Mouse (Mus musculus) kidney, embryonic 14.5 days (tissue): ENCODE measurements around the gene Ica1. TPM values are rescaled to one million over a fixed set of nuclear protein-coding genes. Genes with fewer than 3 reads are reported as not detected.

ENCODE experiments used
- ATAC-seq: fragments of 200-750 bp; cut with Nextera tagmentation; 2 replicates; pipeline ENCODE4 v1.8.0; 2017; ENCODE audit warnings: moderate number of reproducible peaks, mild to moderate bottlenecking, moderate TSS enrichment, moderate library complexity; ENCODE audit not compliant: low FRiP score, low TSS enrichment
- H3K27ac ChIP-seq: fragments of 300-500 bp; sonication (generic); 2 replicates; pipeline ENCODE4 v1.5.1; 2014; ENCODE audit warnings: low read depth, mild to moderate bottlenecking, low read length, moderate library complexity, mixed read lengths
- H3K27me3 ChIP-seq: fragments of 300-500 bp; sonication (generic); 2 replicates; pipeline ENCODE4 v1.6.1; 2014; ENCODE audit warnings: mild to moderate bottlenecking, low read length; ENCODE audit not compliant: control insufficient read depth, insufficient read depth
- H3K36me3 ChIP-seq: fragments of 300-500 bp; sonication (generic); 2 replicates; pipeline ENCODE4 v1.6.1; 2014; ENCODE audit warnings: low read length, mixed read lengths; ENCODE audit not compliant: control insufficient read depth, insufficient read depth
- H3K4me1 ChIP-seq: fragments of 300-500 bp; sonication (generic); 2 replicates; pipeline ENCODE4 v1.6.1; 2014; ENCODE audit warnings: low read length, mixed read lengths; ENCODE audit not compliant: control insufficient read depth, insufficient read depth
- H3K4me2 ChIP-seq: fragments of 300-500 bp; sonication (generic); replicated peaks from 2 replicates; pipeline ENCODE4 v1.6.1; 2014; ENCODE audit warnings: low read depth, mild to moderate bottlenecking, low read length
- H3K4me3 ChIP-seq: fragments of 300-500 bp; sonication (generic); 2 replicates; pipeline ENCODE4 v1.5.1; 2014; ENCODE audit warnings: mild to moderate bottlenecking, low read length
- H3K9ac ChIP-seq: fragments of 300-500 bp; sonication (generic); 2 replicates; pipeline ENCODE4 v1.6.1; 2014; ENCODE audit warnings: low read depth, mild to moderate bottlenecking, low read length, moderate library complexity
- H3K9me3 ChIP-seq: fragments of 300-500 bp; sonication (generic); 2 replicates; pipeline ENCODE4 v1.6.1; 2016; ENCODE audit warnings: low read length; ENCODE audit not compliant: control insufficient read depth
- WGBS: fragments of 180-500 bp; shearing (Covaris S2); extraction: QIAGEN DNeasy Blood & Tissue Kit; methylation state at CpG from one replicate; pipeline ENCODE4 v1.1.7; 2014; 5-methylcytosine and 5-hydroxymethylcytosine counted together
- polyA plus RNA-seq: library from polyadenylated mRNA; unstranded; fragments of >200 nt; fragmentation: Nextera tagmentation; extraction: Ambion mirVana; gene quantifications from 2 replicates; pipeline ENCODE4 v1.2.1, GENCODE M21; 2014

The Ica1 gene
- polyA plus RNA-seq: 26.8 and 30.0 TPM in 2 replicates

DNA sequence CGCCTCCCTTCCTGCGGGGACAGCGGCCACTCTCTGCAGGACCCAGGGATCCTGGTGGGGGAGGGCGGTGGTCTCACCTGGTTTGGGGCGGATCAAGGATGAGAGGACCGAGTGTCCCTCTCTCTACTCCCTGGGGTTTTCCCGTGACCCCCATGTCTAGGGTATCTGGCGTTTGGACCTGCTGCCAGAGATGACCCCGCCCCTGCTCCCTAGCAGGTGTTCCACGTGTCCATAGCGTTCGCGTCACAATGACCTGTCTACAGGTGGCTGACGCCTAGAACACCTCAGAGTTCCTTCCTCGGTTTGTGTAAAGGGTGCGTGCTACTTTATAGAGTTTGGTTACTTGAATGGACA, at the start of gene Ica1:
TSS of gene Ica1 (minus strand) at position 193 of the 354 bp plus-strand sequence.
- WGBS: 5% methylated on average over 14 of the region's 16 CpGs
- Histone ChIP-seq H3K27me3 (no peaks in the 10 kb centered on the region; the same call in 1 of the 2 replicates), H3K9ac (peak within 1 kb of the TSS; percentile 72), H3K4me2 (peak within 1 kb of the TSS; percentile 93), H3K4me1 (no peaks in the 10 kb centered on the region), H3K27ac (0 out of 2 replicates have a peak within 1 kb of the TSS, but pooled peaks have one; percentile 8), H3K4me3 (peak within 1 kb of the TSS; percentile 65), H3K36me3 (no peaks in the 10 kb centered on the region), H3K9me3 (no peaks in the 10 kb centered on the region)
- ATAC-seq: peak; percentile 83

DNA sequence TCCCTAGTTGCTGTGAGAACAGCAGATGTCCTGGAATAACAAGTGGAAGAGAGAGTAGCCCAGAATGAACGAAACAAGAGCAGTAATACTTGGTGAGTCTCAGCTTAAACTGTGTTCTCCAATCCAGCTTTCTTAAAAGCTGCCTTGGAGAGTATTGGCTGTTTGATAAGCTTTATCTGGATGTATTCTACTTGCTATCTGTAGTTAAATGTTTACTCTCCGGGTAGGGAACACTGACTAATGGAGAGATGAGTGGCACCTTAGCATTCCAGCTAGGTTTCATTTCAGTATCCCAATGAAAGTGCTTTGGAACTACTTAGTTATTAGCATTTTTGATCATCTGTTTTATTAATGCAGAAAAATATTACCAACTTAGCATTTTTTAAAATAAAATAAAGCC, 41.6 kb upstream of the Ica1 start:
- Histone ChIP-seq H3K9me3 (no peaks in the 10 kb centered on the region), H3K4me1 (no peaks in the 10 kb centered on the region), H3K36me3 (no peaks in the 10 kb centered on the region), H3K27me3 (no peaks in the 10 kb centered on the region), H3K4me2 (no peak overlapping the region), H3K27ac (no peak overlapping the region), H3K4me3 (no peak overlapping the region), H3K9ac (no peak overlapping the region)
- ATAC-seq: no peak
- 90% methylated on average over 2 of the region's 2 CpGs for whole genome bisulfite sequencing

DNA sequence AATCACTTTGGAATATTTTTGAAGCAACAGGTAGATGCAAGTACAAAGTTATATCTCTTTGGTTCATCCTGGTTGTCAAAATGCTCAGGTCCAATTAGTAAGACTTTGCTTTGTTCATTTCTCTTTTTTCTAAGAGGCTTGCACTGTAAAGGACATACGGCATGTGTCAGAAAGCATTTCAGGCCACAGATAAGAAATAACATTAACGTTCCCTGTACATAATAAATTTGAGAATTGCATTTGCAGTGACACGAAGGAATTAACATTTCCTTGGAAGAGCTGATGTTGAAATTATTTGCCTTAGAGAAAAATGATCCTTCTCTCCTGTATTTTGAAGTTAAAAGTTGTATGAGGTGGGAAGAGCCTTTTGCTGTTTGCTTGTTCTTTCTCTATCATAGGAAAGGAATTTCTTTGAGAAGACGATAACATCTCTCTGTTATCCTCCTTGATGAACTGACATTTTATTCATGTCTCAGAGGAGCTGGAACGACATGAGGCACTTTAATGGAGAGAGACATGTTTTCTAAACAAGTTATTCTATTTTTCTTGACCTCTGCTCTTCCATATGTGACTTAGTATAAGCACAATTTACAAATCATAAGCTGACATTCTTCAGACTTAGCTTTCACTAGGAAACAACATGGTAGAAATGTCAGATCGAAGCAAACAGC, 36.2 kb upstream of the Ica1 start:
- H3K9me3 ChIP-seq: no peaks in the 10 kb centered on the region
- H3K27me3 ChIP-seq: no peaks in the 10 kb centered on the region
- no peaks in the 10 kb centered on the region for H3K4me1 ChIP-seq
- no peaks in the 10 kb centered on the region for H3K36me3 ChIP-seq
- no peak overlapping the region for H3K27ac ChIP-seq
- no peak overlapping the region for H3K4me3 ChIP-seq
- 67% methylated on average over 6 of the region's 6 CpGs for WGBS
- H3K4me2 ChIP-seq: no peak overlapping the region
- ATAC-seq: no peak
- no peak overlapping the region for H3K9ac ChIP-seq

DNA sequence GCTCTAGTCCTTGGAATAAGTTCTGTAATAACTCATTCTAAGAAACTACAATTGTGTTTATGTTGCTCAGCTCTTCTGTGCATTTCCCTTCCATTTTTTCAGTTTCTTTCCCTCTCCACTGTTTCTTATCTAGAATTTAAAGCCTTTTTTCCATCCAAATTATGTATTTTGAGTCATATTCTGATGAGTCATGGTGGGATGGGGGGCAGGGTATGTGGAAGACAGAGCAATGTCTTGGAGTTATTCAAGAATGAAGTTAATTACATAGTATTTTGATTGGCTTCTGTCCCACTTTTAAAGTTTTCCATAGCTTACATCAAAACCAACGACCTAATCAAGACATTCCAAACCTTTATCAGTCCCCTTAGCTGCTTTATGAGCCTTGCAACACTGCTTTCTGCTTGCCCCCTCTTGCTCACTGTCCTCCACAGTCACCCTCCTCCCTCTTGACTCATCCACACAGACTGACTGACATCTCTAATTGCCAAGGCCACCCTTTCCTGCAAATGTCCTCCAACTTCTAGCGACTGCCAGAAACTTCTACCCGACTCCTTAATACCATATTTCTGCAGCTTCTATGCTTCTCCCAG, 24.4 kb upstream of the Ica1 start:
- Histone ChIP-seq H3K4me3 (no peak overlapping the region), H3K4me1 (no peaks in the 10 kb centered on the region), H3K9ac (no peak overlapping the region), H3K4me2 (no peak overlapping the region), H3K27ac (no peak overlapping the region), H3K36me3 (no peaks in the 10 kb centered on the region), H3K27me3 (no peaks in the 10 kb centered on the region), H3K9me3 (no peaks in the 10 kb centered on the region)
- no peak for ATAC-seq
- WGBS: 40% methylated on average over 3 of the region's 3 CpGs

DNA sequence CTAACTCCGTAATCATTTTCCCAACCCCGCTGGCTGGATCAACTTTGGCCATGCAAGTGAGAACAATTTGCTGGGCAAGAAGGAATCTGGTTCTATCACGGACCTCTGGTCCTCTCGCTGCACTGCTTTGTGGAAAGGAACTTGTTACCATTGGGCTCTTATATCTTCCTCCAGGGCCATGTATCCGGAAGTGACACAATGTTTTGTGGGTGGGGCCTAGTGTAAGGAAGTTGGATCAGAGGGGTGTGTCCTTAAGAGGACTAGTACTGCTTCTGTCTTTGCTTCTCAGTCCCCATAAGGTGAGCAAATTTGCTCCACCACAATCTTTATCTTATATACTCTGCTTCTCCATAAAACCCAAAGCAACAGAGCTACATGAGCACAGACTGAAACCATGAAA, 14.1 kb upstream of the Ica1 start:
- no peak for ATAC-seq
- Histone ChIP-seq H3K4me3 (no peak overlapping the region), H3K36me3 (no peaks in the 10 kb centered on the region), H3K9ac (no peak overlapping the region), H3K4me2 (no peak overlapping the region), H3K27me3 (no peaks in the 10 kb centered on the region), H3K4me1 (no peaks in the 10 kb centered on the region), H3K27ac (no peak overlapping the region), H3K9me3 (no peaks in the 10 kb centered on the region)
- 96% methylated on average over 5 of the region's 5 CpGs for WGBS

DNA sequence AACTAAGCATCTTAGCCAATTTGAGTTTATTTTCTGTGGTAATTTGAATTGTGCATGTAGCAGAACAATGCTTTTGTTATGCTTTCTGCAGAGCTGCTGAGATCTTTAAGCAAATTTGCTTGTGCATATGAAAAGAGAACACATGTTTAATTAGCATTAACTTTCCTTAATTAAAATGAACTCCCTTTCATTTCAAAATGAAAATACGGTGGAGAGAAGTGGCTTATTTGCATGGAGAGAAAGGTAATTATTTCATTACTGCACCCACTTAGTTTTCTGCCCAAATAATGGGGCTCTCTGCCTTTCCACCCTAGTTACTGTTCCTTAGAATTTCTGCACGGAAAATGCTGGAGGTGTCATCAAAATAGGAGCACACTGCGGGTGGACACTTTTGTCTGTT, 13.5 kb upstream of the Ica1 start:
- 83% methylated on average over 3 of the region's 3 CpGs for WGBS
- Histone ChIP-seq H3K4me2 (no peak overlapping the region), H3K4me3 (no peak overlapping the region), H3K27me3 (no peaks in the 10 kb centered on the region), H3K9ac (no peak overlapping the region), H3K9me3 (no peaks in the 10 kb centered on the region), H3K36me3 (no peaks in the 10 kb centered on the region), H3K27ac (no peak overlapping the region), H3K4me1 (no peaks in the 10 kb centered on the region)
- no peak for ATAC-seq

DNA sequence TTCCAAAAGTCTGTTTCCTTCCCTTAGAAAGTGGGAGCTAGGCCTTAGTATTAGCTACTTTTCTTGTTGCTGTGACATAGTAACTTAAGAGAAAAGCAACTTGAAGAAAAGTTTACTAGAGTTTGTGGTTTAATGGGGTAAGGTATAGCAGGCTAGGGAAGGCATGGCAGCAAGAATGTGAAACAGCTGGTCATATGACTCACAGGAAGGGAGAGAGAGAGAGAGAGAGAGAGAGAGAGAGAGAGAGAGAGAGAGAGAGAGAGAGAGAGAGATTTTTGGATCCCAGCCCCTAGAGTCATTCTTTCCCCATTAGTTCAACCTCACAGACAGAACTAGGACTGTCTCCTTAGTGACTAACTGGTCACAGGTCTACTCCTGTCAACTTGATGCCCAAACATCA, 2.3 kb upstream of the Ica1 start:
- Histone ChIP-seq H3K4me3 (no peak overlapping the region), H3K27me3 (no peaks in the 10 kb centered on the region; the same call in 1 of the 2 replicates), H3K9ac (no peak overlapping the region), H3K4me2 (no peak overlapping the region), H3K9me3 (no peaks in the 10 kb centered on the region), H3K4me1 (no peaks in the 10 kb centered on the region), H3K27ac (no peak overlapping the region), H3K36me3 (no peaks in the 10 kb centered on the region)
- no peak for ATAC-seq

DNA sequence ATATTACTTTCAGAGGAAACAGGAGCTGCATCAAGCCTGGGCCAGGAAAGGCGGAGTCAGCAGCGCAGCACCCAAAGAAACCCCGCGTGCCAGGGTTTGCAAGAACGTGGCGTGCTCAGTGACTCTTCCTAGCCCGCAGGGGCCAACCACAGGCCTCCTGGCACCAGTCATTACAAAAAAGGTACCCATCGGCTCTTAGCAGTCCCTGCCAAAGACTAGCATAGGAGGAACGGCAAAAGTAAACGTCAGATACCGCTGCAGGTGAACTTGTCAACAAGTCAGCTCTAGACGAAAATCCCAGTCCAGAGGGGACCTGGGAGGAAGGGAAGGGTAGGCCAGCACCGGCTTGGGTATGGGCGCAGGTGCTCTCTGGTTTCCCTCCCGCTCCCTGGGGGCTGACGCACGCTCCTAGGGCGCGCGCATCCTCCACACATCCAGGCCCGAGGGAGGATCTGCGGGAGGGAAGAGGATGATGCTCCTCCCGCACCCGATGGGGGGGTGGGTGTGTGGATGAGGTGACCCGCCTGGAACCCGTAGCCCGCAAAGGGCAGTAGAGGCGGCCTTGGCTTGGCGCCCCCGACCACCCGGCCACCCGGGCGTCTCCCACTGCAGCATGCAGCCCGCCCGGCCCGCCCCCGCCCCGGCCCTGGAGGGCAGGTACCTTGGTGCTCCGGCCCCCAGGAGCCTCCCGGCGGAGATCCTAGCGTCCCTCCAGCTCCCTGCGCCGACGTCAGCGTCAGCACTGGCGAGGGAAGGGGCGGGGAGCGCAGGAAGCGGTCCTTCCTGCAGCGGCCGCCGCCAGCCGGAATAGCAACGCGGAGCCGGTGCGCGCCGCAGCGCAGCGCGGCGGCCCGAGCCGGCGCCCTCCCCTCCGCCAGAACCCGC, 635 bp downstream of the Ica1 start:
- H3K4me2 ChIP-seq: peak overlapping the region; percentile 93
- 1% methylated on average over 67 of the region's 69 CpGs for WGBS
- H3K9me3 ChIP-seq: no peaks in the 10 kb centered on the region
- ATAC-seq: peak; percentile 95
- 0 out of 2 replicates have a peak overlapping the region, but pooled peaks have one; percentile 8 for H3K27ac ChIP-seq
- H3K9ac ChIP-seq: peak overlapping the region; percentile 72
- no peaks in the 10 kb centered on the region for H3K36me3 ChIP-seq
- H3K4me1 ChIP-seq: no peaks in the 10 kb centered on the region
- H3K4me3 ChIP-seq: peak overlapping the region; percentile 65
- no peaks in the 10 kb centered on the region; the same call in 1 of the 2 replicates for H3K27me3 ChIP-seq

DNA sequence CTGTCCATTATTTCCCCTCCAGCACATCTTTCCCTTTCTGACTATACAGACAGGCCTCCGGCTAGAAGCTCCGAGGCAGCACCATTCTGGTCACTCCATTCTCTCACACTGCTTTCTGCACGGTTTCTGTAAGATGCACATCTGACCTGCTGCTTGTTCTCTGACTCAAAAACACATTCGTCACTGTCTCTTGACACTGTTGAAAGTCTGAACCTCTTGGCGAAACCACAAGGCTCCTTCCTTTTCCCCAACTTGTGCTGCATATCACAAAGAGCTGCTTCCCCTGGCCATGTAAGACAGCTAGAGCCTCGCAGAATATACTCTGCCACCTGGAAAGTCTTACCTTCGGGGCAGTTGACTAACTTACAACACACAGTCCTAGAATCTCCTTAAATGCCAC, 6.7 kb downstream of the Ica1 start:
- no peaks in the 10 kb centered on the region for H3K9me3 ChIP-seq
- no peak overlapping the region for H3K4me3 ChIP-seq
- no peak for ATAC-seq
- H3K4me2 ChIP-seq: no peak overlapping the region
- H3K27me3 ChIP-seq: no peaks in the 10 kb centered on the region
- peaks cover 3% of the 10 kb centered on the region; the same call in 1 of the 2 replicates for H3K4me1 ChIP-seq
- no peak overlapping the region for H3K27ac ChIP-seq
- H3K36me3 ChIP-seq: no peaks in the 10 kb centered on the region
- WGBS: 61% methylated on average over 7 of the region's 7 CpGs
- H3K9ac ChIP-seq: no peak overlapping the region
